Mouse (Mus musculus) liver, postnatal 0 days (tissue): Measurements from ENCODE around the gene Slc22a15.

Experiments
- CTCF ChIP-seq: sonication (generic); IDR thresholded peaks from 2 replicates; pipeline ENCODE4 v1.5.1; 2016; ENCODE audit warnings: antibody characterized with exemption, low read depth
- EP300 ChIP-seq: IDR thresholded peaks from 2 replicates; pipeline ENCODE4 v1.6.1; 2016; ENCODE audit warnings: antibody characterized with exemption, low read depth, mild to moderate bottlenecking

DNA sequence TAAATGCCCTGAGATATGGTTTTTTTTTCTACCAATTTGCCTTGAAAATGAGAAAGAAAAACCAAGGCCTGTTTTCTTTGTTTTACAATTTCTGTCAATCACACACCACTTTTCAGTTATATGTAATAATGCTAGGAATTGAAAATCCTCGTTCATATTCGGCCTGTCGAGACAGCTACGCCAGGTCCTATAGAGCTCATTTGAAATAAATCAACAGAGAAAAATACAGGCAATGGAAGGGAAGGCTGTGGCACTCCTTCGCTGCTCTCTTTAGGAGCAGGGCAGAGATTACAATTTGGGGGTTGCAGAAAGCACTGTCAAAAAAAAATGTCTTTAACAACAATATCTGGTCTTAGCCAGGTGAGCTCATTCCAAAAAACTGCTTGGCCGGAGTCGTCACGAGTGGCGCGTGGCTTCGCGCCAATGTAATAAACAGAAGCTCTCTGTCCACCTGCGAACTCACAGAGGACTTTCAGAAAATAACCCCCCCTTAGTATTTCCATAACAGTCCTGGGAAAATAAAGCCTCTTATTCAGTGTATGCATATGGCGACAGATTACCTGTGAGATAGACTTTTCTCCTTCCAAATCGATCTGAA is 26.8 kb downstream of the Slc22a15 start:
- TF ChIP-seq CTCF = no peak
- no peak for TF ChIP-seq EP300
